Mouse (Mus musculus) hematopoietic stem cell, adult 5-6 weeks (primary cell): Measurements from ENCODE around the gene Vmn1r210. TPM values are rescaled to one million over a fixed set of nuclear protein-coding genes. Genes with fewer than 3 reads are reported as not detected.
"Not testable (repeated sequence)": the region's sequence is repeated elsewhere in the genome, so short reads cannot be mapped to it uniquely, and the experiment has no call there.

Experiments
- ATAC-seq, 2 experiments: fragments of 125-278 bp in 1 of 2; replicated peaks in 1 of 2; 2 replicates each; pipeline ENCODE4 v1.8.0; 2016 to 2017; ENCODE audit warnings: inconsistent platforms in 2 of 2, mild to moderate bottlenecking in 2 of 2, moderate number of reproducible peaks in 2 of 2, low read depth in 1 of 2, moderate TSS enrichment in 1 of 2; ENCODE audit not compliant: low FRiP score in 2 of 2, poor library complexity in 2 of 2, severe bottlenecking in 2 of 2, insufficient read depth in 1 of 2, low TSS enrichment in 1 of 2
- total RNA-seq: library from RNA; stranded (forward); fragments of 172-1452, 232-1000 nt; gene quantifications from 2 replicates; pipeline ENCODE4 v1.2.3, GENCODE M21; 2017

Gene Vmn1r210
- total RNA-seq = not detected in 2 replicates

GRCm38 (mm10) chr13:22831248-22831647 is at the start of gene Vmn1r210:
TSS of gene Vmn1r210 (minus strand) at chr13:22831348.
- no peak; a peak in 1 of 4 replicates for ATAC-seq

GRCm38 (mm10) chr13:22879257-22879656 is 48.1 kb upstream of the Vmn1r210 start:
- ATAC-seq = no peak

GRCm38 (mm10) chr13:22857461-22857860 is 26.3 kb upstream of the Vmn1r210 start, which contains the start of gene Vmn1r211:
TSS of gene Vmn1r211 (minus strand) at chr13:22857561.
- no peak for ATAC-seq

- no peak for ATAC-seq
These were observed 23.6 kb upstream of the Vmn1r210 start for GRCm38 (mm10) chr13:22854760-22855159.

GRCm38 (mm10) chr13:22846798-22847197 is 15.7 kb upstream of the Vmn1r210 start:
- ATAC-seq = no peak

- not testable (repeated sequence) for ATAC-seq
These were observed 13.2 kb upstream of the Vmn1r210 start for GRCm38 (mm10) chr13:22844304-22844703.

- ATAC-seq = not testable (repeated sequence)
These were observed 1.8 kb downstream of the Vmn1r210 start for GRCm38 (mm10) chr13:22829395-22829794.

GRCm38 (mm10) chr13:22821601-22822000 is 9.5 kb downstream of the Vmn1r210 start:
- not testable (repeated sequence) for ATAC-seq

- ATAC-seq = not testable (repeated sequence)
These were observed 21.6 kb downstream of the Vmn1r210 start, which contains the start of gene Vmn1r209 for GRCm38 (mm10) chr13:22809582-22809981. TSS of gene Vmn1r209 (minus strand) at chr13:22809682.

- not testable (repeated sequence) for ATAC-seq
These were observed 43.1 kb downstream of the Vmn1r210 start for GRCm38 (mm10) chr13:22788096-22788495.

- not testable (repeated sequence) for ATAC-seq
These were observed 47.0 kb downstream of the Vmn1r210 start for GRCm38 (mm10) chr13:22784159-22784558.

- ATAC-seq = not testable (repeated sequence)
These were observed 53.8 kb downstream of the Vmn1r210 start, which contains the start of gene Vmn1r208 for GRCm38 (mm10) chr13:22777300-22777699. TSS of gene Vmn1r208 (minus strand) at chr13:22777400.

Other genes starting within 250 kb of the Vmn1r210 start
- not detected in 2 replicates for gene Vmn1r205, start 238.3 kb downstream of the Vmn1r210 start, total RNA-seq
- not detected in 2 replicates for gene Vmn1r206, start 207.1 kb downstream of the Vmn1r210 start, total RNA-seq
- not detected in 2 replicates for gene Vmn1r207-ps, start 101.7 kb downstream of the Vmn1r210 start, total RNA-seq
- gene Vmn1r208, start 53.9 kb downstream of the Vmn1r210 start, total RNA-seq = not detected in 2 replicates
- gene Vmn1r209, start 21.7 kb downstream of the Vmn1r210 start, total RNA-seq = not detected in 2 replicates
- not detected in 2 replicates for gene Vmn1r211, start 26.2 kb upstream of the Vmn1r210 start, total RNA-seq
- gene Vmn1r212, start 52.9 kb upstream of the Vmn1r210 start, total RNA-seq = not detected in 2 replicates
- not detected in 2 replicates for gene Vmn1r213, start 176.3 kb upstream of the Vmn1r210 start, total RNA-seq
- not detected in 2 replicates for gene Vmn1r214, start 199.1 kb upstream of the Vmn1r210 start, total RNA-seq
- not detected in 2 replicates for gene Vmn1r215, start 236.7 kb upstream of the Vmn1r210 start, total RNA-seq